Mouse (Mus musculus) liver, adult 2 months (tissue): ENCODE data around the gene Fermt2. TPM values are rescaled to one million over a fixed set of nuclear protein-coding genes. Genes with fewer than 3 reads are reported as not detected.
A peak's percentile ranks its signal among the peaks of the same experiment; 100 is the strongest.

Experiments used
- DNase-seq: peaks from one replicate; pipeline ENCODE4 v3.0.0-alpha.2; 2011; ENCODE audit warnings: low read depth, low spot score; ENCODE audit errors: extremely low read depth
- H3K27ac ChIP-seq: fragments of 200-500 bp; replicated peaks from 2 replicates; pipeline ENCODE4 v1.5.1; 2012; ENCODE audit warnings: low read depth, mild to moderate bottlenecking, control low read depth, inconsistent platforms, low read length; ENCODE audit not compliant: insufficient read depth
- H3K27me3 ChIP-seq: fragments of 200-500 bp; 2 replicates; pipeline ENCODE4 v1.6.1; 2012; ENCODE audit warnings: mild to moderate bottlenecking, moderate library complexity, low read length, inconsistent platforms; ENCODE audit not compliant: control insufficient read depth, insufficient read depth
- H3K36me3 ChIP-seq: fragments of 200-500 bp; 2 replicates; pipeline ENCODE4 v1.6.1; 2012; ENCODE audit warnings: low read length, inconsistent platforms; ENCODE audit not compliant: control insufficient read depth, insufficient read depth
- H3K4me1 ChIP-seq: fragments of 200-500 bp; 2 replicates; pipeline ENCODE4 v1.6.1; 2011; ENCODE audit warnings: low read length; ENCODE audit not compliant: control insufficient read depth, insufficient read depth
- H3K4me3 ChIP-seq: fragments of 200-500 bp; 2 replicates; pipeline ENCODE4 v1.5.1; 2011; ENCODE audit warnings: low read depth, mild to moderate bottlenecking, control low read depth, low read length, moderate library complexity; ENCODE audit not compliant: insufficient read depth
- H3K79me2 ChIP-seq: fragments of 200-500 bp; 2 replicates; pipeline ENCODE4 v1.6.1; 2012; ENCODE audit warnings: inconsistent platforms, mild to moderate bottlenecking, low read length, moderate library complexity; ENCODE audit not compliant: control insufficient read depth, insufficient read depth
- H3K9ac ChIP-seq: fragments of 200-500 bp; 2 replicates; pipeline ENCODE4 v1.6.1; 2012; ENCODE audit warnings: low read depth, mild to moderate bottlenecking, control low read depth, inconsistent platforms, low read length
- CTCF ChIP-seq: fragments of 200-500 bp; IDR thresholded peaks from 2 replicates; pipeline ENCODE4 v1.5.1; 2011; ENCODE audit warnings: low read depth, low read length, control low read depth
- POLR2A ChIP-seq: fragments of 200-500 bp; IDR thresholded peaks from 2 replicates; pipeline ENCODE4 v1.6.1; 2011; ENCODE audit warnings: low read length, control low read depth; ENCODE audit not compliant: insufficient read depth; ENCODE audit errors: extremely low read depth
- WGBS: fragments of 180-500 bp; shearing (Covaris S2); methylation state at CpG from one replicate; pipeline ENCODE4 v1.1.7; 2018; 5-methylcytosine and 5-hydroxymethylcytosine counted together
- polyA plus RNA-seq: library from polyadenylated mRNA; depleted of rRNA; stranded (reverse); fragments of >200 nt; gene quantifications from 2 replicates; pipeline ENCODE4 v1.2.3, GENCODE M21; 2012
- total RNA-seq: library from RNA; depleted of rRNA; stranded (reverse); fragments of >200 nt; gene quantifications from 2 replicates; pipeline ENCODE4 v1.2.3, GENCODE M21; 2014

The Fermt2 gene
- total and polyA plus RNA-seq, 2 experiments, result 49.7 to 104 TPM

- TF ChIP-seq CTCF, result no peak
- Histone ChIP-seq H3K27me3 (no peaks in the 10 kb centered on the region), H3K9ac (no peak overlapping the region), H3K4me3 (no peak overlapping the region), H3K4me1 (peaks cover 7% of the 10 kb centered on the region), H3K27ac (peak overlapping the region; percentile 15), H3K79me2 (no peaks in the 10 kb centered on the region), H3K36me3 (peaks cover 5% of the 10 kb centered on the region; the same call in 1 of the 2 replicates)
- DNase-seq, result peak; percentile 64
- 8% methylated on average over 11 of the region's 11 CpGs for WGBS
Observed at GRCm38 (mm10) chr14:45452861-45453512, 76.9 kb downstream of the Fermt2 start.

GRCm38 (mm10) chr14:45452148-45452547 lies 77.8 kb downstream of the Fermt2 start:
- no peaks in the 10 kb centered on the region for H3K36me3 ChIP-seq
- no peak for TF ChIP-seq CTCF
- no peak for TF ChIP-seq POLR2A
- peak; percentile 42 for DNase-seq
- H3K4me1 ChIP-seq, result peaks cover 7% of the 10 kb centered on the region
- no peaks in the 10 kb centered on the region for H3K79me2 ChIP-seq
- H3K9ac ChIP-seq, result no peak overlapping the region
- 47% methylated on average over 4 of the region's 4 CpGs for WGBS
- H3K27ac ChIP-seq, result peak overlapping the region; percentile 71
- no peak overlapping the region for H3K4me3 ChIP-seq
- no peaks in the 10 kb centered on the region for H3K27me3 ChIP-seq

- Histone ChIP-seq H3K4me1 (peaks cover 7% of the 10 kb centered on the region), H3K36me3 (no peaks in the 10 kb centered on the region), H3K9ac (no peak overlapping the region), H3K27me3 (no peaks in the 10 kb centered on the region), H3K27ac (peak overlapping the region; percentile 52), H3K4me3 (no peak overlapping the region), H3K79me2 (no peaks in the 10 kb centered on the region)
- TF ChIP-seq CTCF (no peak), POLR2A (no peak)
- WGBS, result 72% methylated on average over 2 of the region's 2 CpGs
- peak; percentile 33 for DNase-seq
Observed at GRCm38 (mm10) chr14:45451090-45451489, 78.8 kb downstream of the Fermt2 start.

GRCm38 (mm10) chr14:45446777-45447176 lies 83.1 kb downstream of the Fermt2 start:
- no peak overlapping the region for H3K4me3 ChIP-seq
- no peak for DNase-seq
- no peak overlapping the region for H3K27ac ChIP-seq
- TF ChIP-seq CTCF (no peak), POLR2A (no peak)
- whole genome bisulfite sequencing, result 71% methylated on average over 3 of the region's 3 CpGs
- no peaks in the 10 kb centered on the region for H3K27me3 ChIP-seq
- no peaks in the 10 kb centered on the region for H3K79me2 ChIP-seq
- H3K9ac ChIP-seq, result no peak overlapping the region
- H3K4me1 ChIP-seq, result no peaks in the 10 kb centered on the region; the same call in 1 of the 2 replicates
- H3K36me3 ChIP-seq, result no peaks in the 10 kb centered on the region

GRCm38 (mm10) chr14:45445445-45445844 lies 84.5 kb downstream of the Fermt2 start:
- no peak overlapping the region for H3K27ac ChIP-seq
- no peak overlapping the region for H3K9ac ChIP-seq
- H3K4me3 ChIP-seq, result no peak overlapping the region
- H3K27me3 ChIP-seq, result no peaks in the 10 kb centered on the region
- no peaks in the 10 kb centered on the region; the same call in 1 of the 2 replicates for H3K4me1 ChIP-seq
- WGBS, result 76% methylated on average over 12 of the region's 12 CpGs
- no peak for DNase-seq
- TF ChIP-seq CTCF, result no peak
- TF ChIP-seq POLR2A, result no peak
- H3K36me3 ChIP-seq, result no peaks in the 10 kb centered on the region
- no peaks in the 10 kb centered on the region for H3K79me2 ChIP-seq

- H3K9ac ChIP-seq, result no peak overlapping the region
- no peaks in the 10 kb centered on the region for H3K36me3 ChIP-seq
- no peak overlapping the region for H3K27ac ChIP-seq
- H3K27me3 ChIP-seq, result no peaks in the 10 kb centered on the region
- DNase-seq, result no peak
- no peaks in the 10 kb centered on the region for H3K79me2 ChIP-seq
- no peak overlapping the region for H3K4me3 ChIP-seq
- no peak for TF ChIP-seq CTCF
- TF ChIP-seq POLR2A, result no peak
- WGBS, result 83% methylated on average over 7 of the region's 7 CpGs
- H3K4me1 ChIP-seq, result no peaks in the 10 kb centered on the region; the same call in 1 of the 2 replicates
Observed at GRCm38 (mm10) chr14:45444870-45445269, 85.0 kb downstream of the Fermt2 start.
